ENCODE assay signal across 12 mouse cellular contexts in the genomic region with DNA sequence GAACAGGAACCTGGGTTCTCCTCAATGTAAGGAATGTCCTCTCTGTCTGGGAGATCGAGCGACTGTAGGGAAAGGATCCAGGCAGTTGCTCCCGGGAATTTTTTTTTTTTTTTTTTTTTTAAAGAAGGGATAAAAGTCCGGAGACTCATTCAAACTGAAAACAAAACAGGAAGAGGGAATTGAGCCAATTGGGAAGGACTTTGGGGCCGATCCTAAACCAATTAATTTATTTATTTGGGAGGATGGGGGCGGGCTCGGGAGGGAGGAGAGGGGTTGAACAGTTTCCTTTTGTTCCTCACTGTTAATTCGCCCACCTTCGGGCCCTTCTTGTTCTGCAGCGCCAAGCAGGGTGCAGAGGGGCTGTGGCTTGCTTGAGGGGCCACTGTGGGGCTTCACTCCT.
"Had no signal": no experiment of that assay in that cellular context is flagged by ENCODE, and none has a peak within 500 bp of the region (broad histone marks: within the 10 kb centered on the region; RNA-seq: fewer than 3 reads in every experiment).

No protein-coding gene starts in this region.

- H3K36me3 ChIP-seq: liver, embryonic 15.5 days had no signal

- H3K27me3 ChIP-seq: liver, embryonic 15.5 days; midbrain, embryonic 13.5 days; neural tube, embryonic 15.5 days had no signal

- H3K4me3 ChIP-seq: left cerebral cortex, adult 2 months; limb, embryonic 10.5 days; liver, embryonic 15.5 days; midbrain, embryonic 13.5 days; myocyte; neural tube, embryonic 15.5 days had no signal

- H3K27ac ChIP-seq: left cerebral cortex, adult 2 months; limb, embryonic 10.5 days; liver, embryonic 15.5 days; midbrain, embryonic 13.5 days; neural tube, embryonic 15.5 days had no signal

- DNase-seq: kidney, postnatal 4 days; lung, adult 2 months; lung, postnatal 36 days; right cerebral cortex, adult 18-20 months; right cerebral cortex, postnatal 25 days; thymus, postnatal 36 days had no signal

- H3K4me1 ChIP-seq: limb, embryonic 10.5 days; liver, embryonic 15.5 days; midbrain, embryonic 13.5 days; neural tube, embryonic 15.5 days had no signal
